Mouse (Mus musculus): ENCODE data around the gene Elovl4. TPM values are rescaled to one million over a fixed set of nuclear protein-coding genes. Genes with fewer than 3 reads are reported as not detected.

Elovl4 gene
- polyA plus RNA-seq, 1 experiment from 2014 or later = 0.20 TPM

GRCm38 (mm10) chr9:83805164-83805976, 707 bp downstream of the Elovl4 start:
- no peak for ATAC-seq (ENCODE audit: insufficient read depth)
- H3K9ac ChIP-seq = no peak overlapping the region
- H3K4me3 ChIP-seq (replicated peaks) = peak overlapping the region; percentile 47
- peaks cover 49% of the 10 kb centered on the region for H3K27me3 ChIP-seq
- WGBS (ENCODE audit: insufficient replicate concordance) = 2% methylated on average over 37 of the region's 37 CpGs
- no peaks in the 10 kb centered on the region for H3K36me3 ChIP-seq (replicated peaks)
- no peaks in the 10 kb centered on the region for H3K9me3 ChIP-seq (replicated peaks)
- no peak overlapping the region for H3K27ac ChIP-seq (replicated peaks)
- peaks cover 11% of the 10 kb centered on the region for H3K4me1 ChIP-seq (replicated peaks)
- H3K4me2 ChIP-seq = peak overlapping the region; percentile 70

- no peak overlapping the region for H3K4me3 ChIP-seq (replicated peaks)
- H3K9ac ChIP-seq = no peak overlapping the region
- ATAC-seq (ENCODE audit: insufficient read depth) = no peak
- H3K4me2 ChIP-seq = no peak overlapping the region
- 37% methylated on average over 13 of the region's 13 CpGs for WGBS (ENCODE audit: insufficient replicate concordance)
- no peaks in the 10 kb centered on the region for H3K9me3 ChIP-seq (replicated peaks)
- no peaks in the 10 kb centered on the region for H3K36me3 ChIP-seq (replicated peaks)
- peaks cover 11% of the 10 kb centered on the region for H3K4me1 ChIP-seq (replicated peaks)
- H3K27me3 ChIP-seq = peaks cover 49% of the 10 kb centered on the region
- no peak overlapping the region for H3K27ac ChIP-seq (replicated peaks)
Observed at GRCm38 (mm10) chr9:83804341-83804740, 1.7 kb downstream of the Elovl4 start.

- ATAC-seq (ENCODE audit: insufficient read depth) = no peak
- H3K4me3 ChIP-seq (replicated peaks) = no peak overlapping the region
- no peak overlapping the region for H3K27ac ChIP-seq (replicated peaks)
- H3K36me3 ChIP-seq (replicated peaks) = no peaks in the 10 kb centered on the region
- 73% methylated on average over 8 of the region's 8 CpGs for WGBS (ENCODE audit: insufficient replicate concordance)
- H3K4me2 ChIP-seq = no peak overlapping the region
- no peaks in the 10 kb centered on the region for H3K4me1 ChIP-seq (replicated peaks)
- no peaks in the 10 kb centered on the region for H3K9me3 ChIP-seq (replicated peaks)
- no peak overlapping the region for H3K9ac ChIP-seq
- no peaks in the 10 kb centered on the region for H3K27me3 ChIP-seq
Observed at GRCm38 (mm10) chr9:83797898-83798297, 8.2 kb downstream of the Elovl4 start.

GRCm38 (mm10) chr9:83796875-83797274, 9.2 kb downstream of the Elovl4 start:
- no peak overlapping the region for H3K9ac ChIP-seq
- 74% methylated on average over 7 of the region's 7 CpGs for WGBS (ENCODE audit: insufficient replicate concordance)
- ATAC-seq (ENCODE audit: insufficient read depth) = no peak
- H3K36me3 ChIP-seq (replicated peaks) = no peaks in the 10 kb centered on the region
- H3K27ac ChIP-seq (replicated peaks) = no peak overlapping the region
- no peaks in the 10 kb centered on the region for H3K27me3 ChIP-seq
- H3K9me3 ChIP-seq (replicated peaks) = no peaks in the 10 kb centered on the region
- H3K4me2 ChIP-seq = no peak overlapping the region
- H3K4me1 ChIP-seq (replicated peaks) = no peaks in the 10 kb centered on the region
- no peak overlapping the region for H3K4me3 ChIP-seq (replicated peaks)

GRCm38 (mm10) chr9:83789326-83789725, 16.8 kb downstream of the Elovl4 start:
- Histone ChIP-seq H3K9ac (no peak overlapping the region), H3K9me3 (replicated peaks) (no peaks in the 10 kb centered on the region), H3K4me3 (replicated peaks) (no peak overlapping the region), H3K4me1 (replicated peaks) (no peaks in the 10 kb centered on the region), H3K27ac (replicated peaks) (no peak overlapping the region), H3K27me3 (no peaks in the 10 kb centered on the region), H3K36me3 (replicated peaks) (no peaks in the 10 kb centered on the region), H3K4me2 (no peak overlapping the region)
- no peak for ATAC-seq (ENCODE audit: insufficient read depth)
- 83% methylated on average over 6 of the region's 6 CpGs for WGBS (ENCODE audit: insufficient replicate concordance)

- H3K9me3 ChIP-seq (replicated peaks) = no peaks in the 10 kb centered on the region
- no peaks in the 10 kb centered on the region for H3K36me3 ChIP-seq (replicated peaks)
- H3K9ac ChIP-seq = no peak overlapping the region
- 49% methylated on average over 1 of the region's 1 CpGs for WGBS (ENCODE audit: insufficient replicate concordance)
- no peak overlapping the region for H3K27ac ChIP-seq (replicated peaks)
- ATAC-seq (ENCODE audit: insufficient read depth) = no peak
- H3K4me2 ChIP-seq = no peak overlapping the region
- H3K27me3 ChIP-seq = no peaks in the 10 kb centered on the region
- H3K4me1 ChIP-seq (replicated peaks) = no peaks in the 10 kb centered on the region
- H3K4me3 ChIP-seq (replicated peaks) = no peak overlapping the region
Observed at GRCm38 (mm10) chr9:83785501-83785900, 20.6 kb downstream of the Elovl4 start.

- 74% methylated on average over 9 of the region's 9 CpGs for WGBS (ENCODE audit: insufficient replicate concordance)
- H3K27ac ChIP-seq (replicated peaks) = no peak overlapping the region
- ATAC-seq (ENCODE audit: insufficient read depth) = no peak
- no peak overlapping the region for H3K4me2 ChIP-seq
- no peaks in the 10 kb centered on the region for H3K36me3 ChIP-seq (replicated peaks)
- H3K9ac ChIP-seq = no peak overlapping the region
- H3K9me3 ChIP-seq (replicated peaks) = no peaks in the 10 kb centered on the region
- no peaks in the 10 kb centered on the region for H3K27me3 ChIP-seq
- H3K4me3 ChIP-seq (replicated peaks) = no peak overlapping the region
- no peaks in the 10 kb centered on the region for H3K4me1 ChIP-seq (replicated peaks)
Observed at GRCm38 (mm10) chr9:83778317-83778960, 27.6 kb downstream of the Elovl4 start.

- H3K4me3 ChIP-seq (replicated peaks) = no peak overlapping the region
- H3K9ac ChIP-seq = no peak overlapping the region
- no peaks in the 10 kb centered on the region for H3K36me3 ChIP-seq (replicated peaks)
- no peak for ATAC-seq (ENCODE audit: insufficient read depth)
- no peak overlapping the region for H3K27ac ChIP-seq (replicated peaks)
- no peaks in the 10 kb centered on the region for H3K9me3 ChIP-seq (replicated peaks)
- H3K4me2 ChIP-seq = no peak overlapping the region
- H3K4me1 ChIP-seq (replicated peaks) = no peaks in the 10 kb centered on the region
- no peaks in the 10 kb centered on the region for H3K27me3 ChIP-seq
- WGBS (ENCODE audit: insufficient replicate concordance) = 59% methylated on average over 4 of the region's 4 CpGs
Observed at GRCm38 (mm10) chr9:83761318-83761717, 44.8 kb downstream of the Elovl4 start.

GRCm38 (mm10) chr9:83731877-83732276, 74.2 kb downstream of the Elovl4 start:
- no peak for ATAC-seq (ENCODE audit: insufficient read depth)
- WGBS (ENCODE audit: insufficient replicate concordance) = 62% methylated on average over 2 of the region's 2 CpGs
- Histone ChIP-seq H3K27me3 (no peaks in the 10 kb centered on the region), H3K9ac (no peak overlapping the region), H3K9me3 (replicated peaks) (no peaks in the 10 kb centered on the region), H3K36me3 (replicated peaks) (no peaks in the 10 kb centered on the region), H3K4me1 (replicated peaks) (no peaks in the 10 kb centered on the region), H3K4me2 (no peak overlapping the region), H3K4me3 (replicated peaks) (no peak overlapping the region), H3K27ac (replicated peaks) (no peak overlapping the region)

GRCm38 (mm10) chr9:83730836-83731235, 75.2 kb downstream of the Elovl4 start:
- Histone ChIP-seq H3K4me2 (no peak overlapping the region), H3K27ac (replicated peaks) (no peak overlapping the region), H3K4me1 (replicated peaks) (no peaks in the 10 kb centered on the region), H3K9me3 (replicated peaks) (no peaks in the 10 kb centered on the region), H3K9ac (no peak overlapping the region), H3K4me3 (replicated peaks) (no peak overlapping the region), H3K36me3 (replicated peaks) (no peaks in the 10 kb centered on the region), H3K27me3 (no peaks in the 10 kb centered on the region)
- no peak for ATAC-seq (ENCODE audit: insufficient read depth)
- WGBS (ENCODE audit: insufficient replicate concordance) = 67% methylated on average over 7 of the region's 7 CpGs

Measured in liver, embryonic 15.5 days (tissue).